Mouse (Mus musculus): ENCODE measurements around the gene Ebi3.

Ebi3 gene

GRCm38 (mm10) chr17:55958584-55958886 lies 6.1 kb downstream of the Ebi3 start:
- no peak for DNase-seq (ENCODE audit: low read depth, low spot score)

- peak; percentile 95 for DNase-seq (ENCODE audit: low read depth, low spot score)
Measured at GRCm38 (mm10) chr17:55958918-55959728, 6.7 kb downstream of the Ebi3 start, which contains the start of gene Yju2. Gene Yju2 (plus strand): TSS chr17:55959099.

DNA sequence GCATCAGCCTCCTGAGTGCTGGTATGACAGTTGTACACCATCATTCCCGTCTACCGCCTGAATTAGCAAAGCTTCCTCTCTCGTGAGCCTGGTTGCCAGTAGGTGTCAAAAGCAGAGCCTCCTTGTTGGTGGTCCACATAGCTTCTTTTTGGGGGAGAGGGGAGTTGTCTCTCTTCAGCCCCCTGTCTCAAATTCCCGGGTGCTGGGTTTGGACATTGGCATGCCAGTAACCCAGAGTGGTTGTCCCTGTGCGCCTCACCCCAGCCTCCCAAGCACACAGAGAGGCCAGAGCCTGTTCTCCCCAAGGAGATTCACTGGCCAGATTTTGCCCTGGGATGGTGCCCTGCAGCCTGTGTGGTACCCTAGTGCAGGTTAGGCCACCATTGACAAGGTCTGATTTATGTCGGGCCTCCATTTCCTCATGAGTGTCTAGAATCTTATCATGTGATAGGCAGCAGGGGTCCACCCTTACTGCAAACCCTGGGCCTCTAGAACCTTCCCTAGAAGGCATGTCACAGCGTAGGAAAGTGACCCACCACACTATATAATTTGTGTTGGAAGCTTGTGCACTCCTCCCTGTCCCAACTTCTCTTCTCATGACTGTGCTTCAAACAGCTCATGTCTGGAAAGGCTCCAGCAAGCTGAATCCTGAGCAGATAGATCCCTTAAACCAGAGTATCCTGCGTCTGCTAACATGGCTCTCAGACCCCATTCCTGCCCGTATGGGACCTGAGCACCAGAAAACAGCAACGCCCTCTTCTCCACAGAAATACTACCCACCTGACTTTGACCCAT lies 7.7 kb downstream of the Ebi3 start:
- DNase-seq (ENCODE audit: low read depth, low spot score) = no peak

DNA sequence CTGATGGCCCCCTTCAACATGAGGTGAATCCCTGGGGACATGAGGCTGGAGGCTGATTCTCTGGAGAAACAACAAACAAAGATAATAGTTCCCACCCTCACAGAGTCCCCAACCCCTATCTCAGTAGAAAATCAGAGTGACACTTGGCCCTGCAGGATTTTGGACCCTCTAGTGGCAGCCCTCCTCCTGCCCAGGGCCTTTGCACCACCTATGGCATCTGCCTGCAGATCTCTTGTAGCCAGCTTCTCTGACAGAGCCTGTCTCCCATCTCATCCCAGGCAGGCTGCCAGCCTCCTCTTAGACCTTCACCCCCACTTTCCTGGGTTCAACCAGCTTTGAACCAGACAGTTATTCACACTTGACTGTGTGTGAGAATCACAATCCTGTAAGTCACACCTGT lies 8.4 kb downstream of the Ebi3 start:
- no peak for DNase-seq (ENCODE audit: low read depth, low spot score)

- DNase-seq (ENCODE audit: low read depth, low spot score) = no peak
Measured at GRCm38 (mm10) chr17:55961631-55962030, 9.2 kb downstream of the Ebi3 start.

GRCm38 (mm10) chr17:55963171-55963570 lies 10.7 kb downstream of the Ebi3 start:
- no peak for DNase-seq (ENCODE audit: low read depth, low spot score)

- DNase-seq (ENCODE audit: low read depth, low spot score) = no peak
Measured at GRCm38 (mm10) chr17:55964496-55964895, 12.1 kb downstream of the Ebi3 start.

GRCm38 (mm10) chr17:55964996-55965395 lies 12.6 kb downstream of the Ebi3 start:
- DNase-seq (ENCODE audit: low read depth, low spot score) = no peak

DNA sequence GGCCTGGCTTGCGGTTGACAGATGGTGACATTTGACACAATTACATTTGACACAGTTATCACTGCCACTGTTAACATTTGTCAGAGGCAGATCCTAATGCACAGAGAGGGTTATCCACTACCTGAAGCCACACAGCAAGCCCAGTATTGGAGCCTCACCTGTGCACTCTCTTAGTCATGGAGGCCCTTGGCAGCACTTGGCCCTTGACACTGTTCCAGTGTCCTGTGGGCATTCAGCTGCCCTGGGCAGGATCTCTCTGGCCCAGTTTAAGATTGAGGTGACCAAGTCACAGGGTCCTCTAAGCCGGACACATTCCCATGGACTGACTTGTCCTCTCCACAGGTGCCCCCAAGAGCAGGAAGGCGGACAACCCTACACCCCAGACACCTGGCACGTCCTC lies 14.7 kb downstream of the Ebi3 start:
- DNase-seq (ENCODE audit: low read depth, low spot score) = no peak

DNA sequence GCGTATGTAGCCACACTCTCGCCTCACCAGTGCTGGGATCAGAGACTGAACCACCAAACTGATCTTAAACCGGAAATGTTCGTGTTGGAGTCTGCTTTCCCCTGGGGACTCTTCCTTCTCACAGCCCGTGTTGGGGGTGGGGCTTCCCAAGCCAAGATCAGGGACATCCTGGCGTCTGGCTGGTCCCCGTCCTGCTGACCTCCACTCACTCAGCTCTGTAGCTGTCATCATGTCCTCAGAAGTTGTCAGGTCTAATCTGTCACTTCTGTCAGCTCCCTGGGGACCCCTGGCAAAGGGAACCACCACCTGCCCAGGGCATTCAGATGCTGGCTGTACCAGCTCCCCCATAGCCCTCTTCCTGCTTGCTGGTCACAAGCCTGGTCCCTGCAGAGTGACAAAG lies 15.8 kb downstream of the Ebi3 start:
- DNase-seq (ENCODE audit: low read depth, low spot score) = no peak

DNA sequence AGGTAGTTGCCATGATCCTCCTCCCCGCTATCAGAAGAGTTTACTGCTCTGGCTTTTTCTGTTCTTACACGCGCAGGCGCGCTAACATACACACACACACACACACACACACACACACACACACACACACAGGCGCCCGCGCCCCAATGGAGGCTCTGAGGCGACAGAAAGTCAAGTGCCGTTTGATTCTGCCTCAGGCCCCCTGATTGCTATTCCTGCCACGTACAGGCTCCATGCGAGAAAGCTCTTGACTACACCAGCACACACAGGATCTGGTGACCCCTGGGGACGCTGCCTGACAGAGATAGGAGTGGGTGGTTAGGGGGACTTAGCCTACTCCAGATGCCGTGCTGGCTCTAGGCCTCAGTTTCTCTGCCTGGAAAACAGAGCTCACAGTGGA lies 17.1 kb downstream of the Ebi3 start:
- DNase-seq (ENCODE audit: low read depth, low spot score) = no peak

- DNase-seq (ENCODE audit: low read depth, low spot score) = peak; percentile 55
Measured at GRCm38 (mm10) chr17:55969966-55970891, 17.8 kb downstream of the Ebi3 start, which contains the start of gene Shd. Gene Shd (plus strand): TSS chr17:55970467.

DNA sequence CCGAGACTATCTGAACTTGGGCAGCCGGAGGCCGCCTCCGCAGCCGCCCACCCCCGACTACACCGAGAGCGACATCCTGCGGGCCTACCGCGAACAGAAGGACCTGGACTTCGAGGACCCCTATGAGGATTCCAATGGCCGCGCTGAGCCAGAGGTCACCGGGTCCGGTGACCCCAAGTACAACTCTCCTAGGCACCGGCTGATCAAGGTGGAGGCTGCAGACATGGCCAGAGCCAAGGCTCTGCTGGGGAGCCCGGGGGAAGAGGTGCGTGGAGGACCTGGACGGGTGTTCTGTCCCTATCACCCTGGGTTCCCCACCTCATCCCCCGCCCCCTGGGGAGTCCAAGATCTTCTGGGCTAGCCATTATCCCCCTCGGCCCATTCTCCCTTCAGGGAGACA lies 19.0 kb downstream of the Ebi3 start:
- DNase-seq (ENCODE audit: low read depth, low spot score) = no peak

GRCm38 (mm10) chr17:55976255-55976862 lies 23.9 kb downstream of the Ebi3 start:
- DNase-seq (ENCODE audit: low read depth, low spot score) = peak; percentile 74

DNA sequence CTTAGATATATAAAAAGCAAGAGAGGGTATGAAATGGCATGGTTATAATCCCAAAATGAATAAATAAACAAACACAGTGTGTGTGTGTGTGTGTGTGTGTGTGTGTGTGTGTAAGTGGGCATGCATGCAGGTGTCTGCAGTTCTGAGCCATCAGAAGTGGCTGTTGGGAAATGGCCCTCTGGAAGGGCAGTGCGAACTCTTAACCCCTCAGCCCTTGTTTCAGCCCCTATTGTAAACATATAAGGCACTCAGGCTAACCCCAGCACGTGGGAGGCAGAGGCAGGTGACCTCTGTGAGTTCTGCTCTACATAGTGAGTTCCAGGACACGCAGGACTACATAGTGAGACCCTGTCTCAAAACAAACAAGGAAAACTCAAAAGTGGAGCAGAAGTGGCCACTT lies 24.9 kb downstream of the Ebi3 start:
- DNase-seq (ENCODE audit: low read depth, low spot score) = no peak

DNA sequence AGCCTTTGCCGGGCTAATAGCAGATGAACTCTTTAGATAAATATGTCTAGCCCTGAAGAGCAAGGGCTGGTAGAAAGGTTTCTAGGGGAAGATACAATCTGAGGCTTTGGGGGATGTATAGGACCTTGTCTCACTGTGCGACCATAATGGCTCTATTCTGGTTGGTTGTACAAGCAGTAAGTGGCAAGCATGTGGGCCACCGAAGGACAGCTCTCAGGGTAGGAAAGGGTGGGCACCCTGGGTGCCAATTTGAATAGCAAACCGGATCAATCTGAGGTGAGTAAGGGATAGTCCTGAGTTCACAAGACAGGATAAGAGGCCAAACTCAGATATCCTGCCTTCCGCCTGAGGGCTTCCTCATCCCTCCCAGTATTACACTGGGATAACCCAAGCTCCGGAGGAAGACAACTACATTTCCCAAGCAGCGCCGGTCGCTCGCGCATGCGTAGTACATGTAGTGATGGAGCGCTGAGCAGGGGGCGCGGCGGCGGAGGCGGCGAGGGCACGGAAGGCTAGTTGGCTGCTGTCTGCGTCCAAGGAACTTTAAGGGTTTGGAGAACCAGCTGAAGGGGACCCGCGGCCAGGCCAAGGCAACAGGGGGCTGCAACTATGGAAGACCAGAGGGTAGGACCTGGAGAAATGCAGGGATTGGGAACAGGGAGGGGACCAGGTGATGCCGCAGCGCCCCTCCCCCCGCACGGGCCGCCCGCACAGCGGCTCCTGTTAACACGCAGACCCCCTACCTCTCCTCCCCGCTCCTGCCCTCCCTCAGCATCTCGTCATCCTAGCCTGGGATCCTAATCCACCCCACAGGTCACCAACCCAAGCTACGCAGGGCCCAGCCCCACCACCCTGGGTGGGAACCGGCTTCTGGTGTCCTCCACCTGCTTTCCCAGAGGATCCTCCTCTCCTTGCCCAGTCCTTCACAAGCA lies 33.9 kb downstream of the Ebi3 start, which contains the start of gene Fsd1:
Fsd1 (plus strand) TSS at position 480 of the 932 bp plus-strand sequence.
- DNase-seq (ENCODE audit: low read depth, low spot score) = peak; percentile 75

- DNase-seq (ENCODE audit: low read depth, low spot score) = no peak
Measured at GRCm38 (mm10) chr17:55990278-55990898, 37.9 kb downstream of the Ebi3 start.

GRCm38 (mm10) chr17:55996007-55996406 lies 43.6 kb downstream of the Ebi3 start:
- no peak for DNase-seq (ENCODE audit: low read depth, low spot score)

DNA sequence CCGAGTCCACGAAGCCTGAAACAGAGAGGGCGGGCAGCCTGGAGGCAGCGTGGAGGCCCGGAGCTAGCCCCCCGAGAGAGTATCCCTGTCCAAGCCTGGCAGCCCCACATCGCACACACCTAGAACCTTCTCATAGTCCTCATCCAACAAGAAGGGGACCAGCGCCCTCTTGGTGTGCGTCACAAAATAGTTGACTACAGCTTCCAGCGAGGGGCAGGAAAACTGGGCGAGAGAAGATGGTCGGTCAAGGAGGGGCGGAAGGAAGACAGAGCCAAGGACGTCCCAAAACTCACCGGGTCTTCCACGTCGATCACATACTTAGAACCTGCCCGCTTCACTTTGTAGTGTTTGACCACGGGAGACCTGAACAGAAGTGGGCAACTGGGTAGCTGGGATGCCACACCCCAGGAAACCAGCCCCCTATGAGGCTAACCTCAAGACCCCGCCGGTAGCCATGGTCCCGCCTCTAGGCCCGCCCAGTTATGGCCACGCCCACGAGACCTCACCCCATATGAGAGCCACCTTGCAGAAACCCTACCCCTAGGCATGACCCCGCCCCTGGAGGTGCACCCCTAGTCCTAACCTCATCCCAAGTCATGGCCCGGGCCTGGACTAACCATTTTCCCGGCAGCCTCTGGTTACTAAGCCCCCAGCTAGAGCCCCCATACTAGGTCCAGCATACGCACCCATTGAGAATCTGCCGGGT lies 47.5 kb downstream of the Ebi3 start:
- no peak for DNase-seq (ENCODE audit: low read depth, low spot score)
